Mouse (Mus musculus) testis, adult 2 months (tissue): ENCODE data around the gene Dnaic2. TPM values are rescaled to one million over a fixed set of nuclear protein-coding genes. Genes with fewer than 3 reads are reported as not detected.

Source experiments
- H3K27ac ChIP-seq: fragments of 200-500 bp; 2 replicates; pipeline ENCODE4 v1.5.1; 2012; ENCODE audit warnings: low read depth, low read length; ENCODE audit not compliant: control insufficient read depth, insufficient read depth
- H3K27me3 ChIP-seq: fragments of 200-500 bp; 2 replicates; pipeline ENCODE4 v1.6.1; 2012; ENCODE audit warnings: mild to moderate bottlenecking, low read length, moderate library complexity; ENCODE audit not compliant: control insufficient read depth, insufficient read depth
- H3K36me3 ChIP-seq: fragments of 200-500 bp; 2 replicates; pipeline ENCODE4 v1.6.1; 2012; ENCODE audit warnings: mild to moderate bottlenecking, low read length; ENCODE audit not compliant: control insufficient read depth, insufficient read depth
- H3K4me1 ChIP-seq: fragments of 200-500 bp; 2 replicates; pipeline ENCODE4 v1.6.1; 2012; ENCODE audit warnings: low read length; ENCODE audit not compliant: control insufficient read depth, insufficient read depth
- H3K4me3 ChIP-seq: fragments of 200-500 bp; 2 replicates; pipeline ENCODE4 v1.5.1; 2012; ENCODE audit warnings: low read depth, mild to moderate bottlenecking, low read length, moderate library complexity, mixed read lengths; ENCODE audit not compliant: control insufficient read depth
- CTCF ChIP-seq: fragments of 200-500 bp; IDR thresholded peaks from 2 replicates; pipeline ENCODE4 v1.5.1; 2012; ENCODE audit warnings: low read depth, mild to moderate bottlenecking, inconsistent platforms, low read length, moderate library complexity; ENCODE audit not compliant: control insufficient read depth, insufficient read depth, insufficient replicate concordance
- POLR2A ChIP-seq: fragments of 200-500 bp; IDR thresholded peaks from 2 replicates; pipeline ENCODE4 v1.6.1; 2012; ENCODE audit warnings: low read depth, mild to moderate bottlenecking, inconsistent platforms, low read length, moderate library complexity; ENCODE audit not compliant: control insufficient read depth
- polyA plus RNA-seq: library from polyadenylated mRNA; depleted of rRNA; stranded (reverse); fragments of >200 nt; gene quantifications from 2 replicates; pipeline ENCODE4 v1.2.3, GENCODE M21; 2012

The Dnaic2 gene
- polyA plus RNA-seq, 1 experiment: 57.5 TPM

DNA sequence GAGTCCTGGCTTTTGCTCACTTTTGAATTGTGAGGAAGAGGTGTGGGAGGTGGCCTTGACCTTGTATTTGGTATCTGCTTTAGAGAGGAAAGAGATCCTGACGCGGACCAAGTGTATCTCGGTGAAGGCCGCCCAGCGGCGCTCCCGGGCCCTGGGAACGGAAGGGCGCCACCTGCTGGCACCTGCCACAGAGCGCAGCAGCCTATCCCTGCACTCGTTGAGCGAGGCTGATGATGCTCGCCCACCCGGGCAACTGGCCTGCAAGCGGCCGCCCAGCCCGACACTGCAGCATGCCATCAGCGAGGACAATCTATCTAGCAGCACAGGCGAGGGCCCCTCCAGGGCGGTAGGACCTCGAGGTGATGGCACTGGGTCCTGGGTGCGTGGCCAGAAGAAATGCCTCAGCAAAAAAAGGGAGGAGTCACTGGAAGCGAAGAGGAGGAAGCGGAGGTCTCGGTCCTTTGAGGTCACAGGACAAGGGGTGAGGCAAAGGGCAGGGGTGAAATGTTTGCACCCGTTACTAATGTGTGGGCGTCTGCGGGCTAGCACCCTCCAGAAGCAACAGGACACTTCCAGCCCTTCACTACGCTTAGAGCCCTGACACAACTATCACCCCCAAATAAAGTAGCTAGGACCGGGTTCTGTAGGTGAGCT is 62.0 kb downstream of the Dnaic2 start:
- no peaks in the 10 kb centered on the region for H3K36me3 ChIP-seq
- H3K27me3 ChIP-seq: no peaks in the 10 kb centered on the region; the same call in 1 of the 2 replicates
- TF ChIP-seq POLR2A (no peak; the same call in 1 of the 2 replicates), CTCF (peak; percentile 92)
- H3K4me3 ChIP-seq: peak overlapping the region; percentile 43
- no peak overlapping the region for H3K27ac ChIP-seq
- peaks cover 22% of the 10 kb centered on the region for H3K4me1 ChIP-seq

DNA sequence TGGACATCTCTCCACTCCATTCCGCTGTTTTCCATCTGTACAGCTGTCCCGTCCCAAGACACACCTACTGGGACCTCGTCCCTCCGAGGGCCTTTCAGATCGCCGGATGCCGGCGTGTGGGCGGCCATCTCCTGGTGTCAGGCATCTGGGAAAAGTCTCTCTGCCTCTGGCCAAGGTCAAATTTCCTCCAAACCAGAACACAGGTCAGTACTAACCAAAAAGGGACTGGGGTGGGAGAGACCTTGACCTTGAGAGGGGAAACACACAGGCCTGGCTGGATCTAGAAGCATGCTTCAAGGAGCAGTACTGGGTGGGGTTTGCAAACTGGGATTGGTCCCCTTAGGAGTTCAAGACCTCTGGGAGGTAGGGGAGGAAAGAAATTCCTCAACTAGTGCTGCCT is 62.5 kb downstream of the Dnaic2 start:
- H3K4me1 ChIP-seq: peaks cover 22% of the 10 kb centered on the region
- TF ChIP-seq CTCF: no peak
- peak overlapping the region; percentile 43; the same call in 1 of the 2 replicates for H3K4me3 ChIP-seq
- no peaks in the 10 kb centered on the region; the same call in 1 of the 2 replicates for H3K27me3 ChIP-seq
- no peaks in the 10 kb centered on the region for H3K36me3 ChIP-seq
- no peak overlapping the region for H3K27ac ChIP-seq

DNA sequence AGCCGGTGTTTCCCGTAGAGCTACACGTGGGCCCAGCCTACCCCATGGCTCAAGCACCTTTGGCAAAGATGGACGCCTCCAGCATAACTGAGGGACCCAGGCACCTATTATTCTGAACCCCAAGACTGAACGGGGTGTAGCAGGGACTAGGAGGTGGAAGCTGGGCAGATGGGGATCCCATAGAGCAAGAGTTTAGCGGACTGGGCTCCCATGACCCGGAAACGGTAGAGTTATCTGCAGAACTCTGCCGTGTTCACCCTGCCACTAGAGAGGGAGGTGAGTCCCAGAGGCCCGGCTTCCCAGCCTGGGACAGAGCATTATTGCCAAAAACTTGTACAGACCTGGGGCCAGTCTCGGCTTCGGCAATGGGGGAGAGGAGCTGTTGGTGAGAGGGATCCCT is 63.0 kb downstream of the Dnaic2 start:
- TF ChIP-seq POLR2A (no peak), CTCF (no peak)
- H3K36me3 ChIP-seq: no peaks in the 10 kb centered on the region
- H3K4me3 ChIP-seq: no peak overlapping the region
- no peaks in the 10 kb centered on the region; the same call in 1 of the 2 replicates for H3K27me3 ChIP-seq
- H3K27ac ChIP-seq: no peak overlapping the region
- peaks cover 22% of the 10 kb centered on the region for H3K4me1 ChIP-seq

DNA sequence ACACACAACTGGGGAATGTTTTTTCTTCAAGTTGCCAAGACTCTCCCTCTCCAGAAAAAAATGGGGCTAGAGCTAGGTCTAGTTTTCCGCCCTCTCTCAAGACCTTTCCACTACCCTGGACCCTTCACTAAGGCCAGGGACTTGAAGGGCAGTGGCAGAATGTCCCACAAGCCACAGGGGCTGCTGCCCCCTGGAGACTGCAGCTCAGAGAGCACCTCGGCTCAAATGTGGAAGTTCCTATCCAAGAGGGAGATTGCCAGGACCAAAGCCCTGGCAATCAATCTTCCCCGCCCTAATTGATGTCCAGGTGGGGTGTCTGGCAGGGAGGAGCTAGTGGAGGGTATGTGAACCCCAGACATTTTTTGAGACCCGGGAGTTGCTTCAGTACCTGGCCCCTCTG is 63.6 kb downstream of the Dnaic2 start:
- Histone ChIP-seq H3K27ac (no peak overlapping the region), H3K27me3 (no peaks in the 10 kb centered on the region; the same call in 1 of the 2 replicates), H3K4me1 (peaks cover 25% of the 10 kb centered on the region), H3K36me3 (no peaks in the 10 kb centered on the region), H3K4me3 (no peak overlapping the region)
- TF ChIP-seq CTCF (no peak), POLR2A (no peak)

DNA sequence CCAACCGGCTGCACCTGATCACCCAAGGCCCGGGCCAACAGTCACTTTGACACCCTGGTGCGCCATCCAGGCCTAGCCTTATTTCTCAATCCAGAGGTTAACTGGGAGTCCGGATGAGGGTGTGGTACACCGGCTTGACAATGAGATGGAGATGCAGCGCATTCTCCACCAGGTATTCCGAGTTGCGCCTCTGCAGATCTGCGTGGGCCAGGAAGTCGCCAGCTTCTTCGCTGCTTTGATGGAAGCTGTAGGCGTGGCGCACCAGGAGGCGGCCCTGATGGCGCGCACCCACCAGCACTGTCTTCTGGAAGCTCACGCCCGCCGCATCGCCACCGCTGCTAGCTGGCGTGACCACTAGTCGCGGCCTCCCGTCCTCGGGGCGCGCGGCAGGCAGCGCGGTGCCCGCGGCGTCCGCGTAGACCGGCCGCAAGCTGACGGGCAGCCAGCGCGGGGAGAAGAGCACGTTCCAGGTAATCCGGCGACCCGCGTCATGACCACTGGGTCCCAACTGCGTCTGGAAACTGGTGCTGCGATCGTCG is 64.2 kb downstream of the Dnaic2 start:
- H3K27me3 ChIP-seq: no peaks in the 10 kb centered on the region; the same call in 1 of the 2 replicates
- no peak for TF ChIP-seq CTCF
- no peak for TF ChIP-seq POLR2A
- H3K36me3 ChIP-seq: no peaks in the 10 kb centered on the region
- no peak overlapping the region for H3K27ac ChIP-seq
- peaks cover 22% of the 10 kb centered on the region for H3K4me1 ChIP-seq
- peak overlapping the region; percentile 10 for H3K4me3 ChIP-seq

DNA sequence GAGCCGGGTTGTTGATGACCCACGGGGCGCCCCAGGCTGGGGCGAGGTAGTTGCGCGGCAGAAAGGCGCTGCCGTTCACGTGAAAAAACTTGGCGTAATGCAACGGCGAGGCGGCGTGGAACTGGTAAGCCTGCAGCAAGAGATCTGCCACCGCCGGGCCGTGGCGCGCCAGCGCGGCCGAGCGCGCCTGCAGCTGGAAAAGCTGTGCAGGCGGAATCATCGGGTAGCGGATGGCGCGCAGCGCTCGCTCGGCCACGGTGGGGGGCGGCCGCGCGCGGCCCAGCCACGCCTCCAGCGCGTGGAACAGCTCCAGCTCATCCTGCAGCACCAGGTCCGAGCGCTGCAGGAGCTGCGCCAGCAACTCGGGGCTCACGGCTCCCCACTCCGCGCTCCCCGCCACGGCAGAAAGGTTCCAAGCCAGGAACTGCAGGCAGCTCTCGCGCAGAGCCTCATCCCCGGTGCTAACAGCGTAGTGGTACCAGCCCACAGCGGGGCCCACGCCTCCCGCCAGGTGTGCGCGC is 64.7 kb downstream of the Dnaic2 start:
- TF ChIP-seq CTCF (no peak), POLR2A (no peak)
- H3K27me3 ChIP-seq: no peaks in the 10 kb centered on the region; the same call in 1 of the 2 replicates
- H3K27ac ChIP-seq: no peak overlapping the region
- H3K36me3 ChIP-seq: no peaks in the 10 kb centered on the region
- H3K4me3 ChIP-seq: peak overlapping the region; percentile 1
- H3K4me1 ChIP-seq: peaks cover 21% of the 10 kb centered on the region

DNA sequence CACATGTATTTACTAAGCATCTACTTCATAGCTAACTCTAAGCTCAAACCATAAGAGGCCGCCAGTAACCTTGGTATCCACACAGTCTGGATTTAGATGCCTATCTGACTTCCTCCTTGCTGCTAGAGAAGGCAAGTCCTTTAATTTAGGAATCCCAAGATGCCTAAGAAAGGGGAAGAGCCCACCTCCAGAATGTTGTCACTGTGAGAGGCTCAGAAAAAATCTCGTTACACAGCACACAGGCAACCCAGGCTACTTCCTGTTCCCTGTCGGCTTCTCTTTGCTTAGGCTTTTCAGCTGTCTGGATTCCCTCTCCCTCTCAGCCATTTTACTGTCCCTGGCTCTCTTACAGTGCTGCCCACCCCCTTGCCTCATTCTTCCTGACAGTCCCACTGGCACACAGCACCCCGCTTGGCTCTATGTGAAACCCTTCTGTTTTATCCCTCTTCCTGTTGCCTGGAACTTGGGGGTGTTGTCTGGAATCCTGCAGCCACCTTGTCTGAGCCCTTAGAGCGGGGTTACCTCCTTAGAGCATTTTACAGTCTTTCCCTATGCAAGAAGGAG is 65.8 kb downstream of the Dnaic2 start:
- H3K27ac ChIP-seq: no peak overlapping the region
- H3K4me3 ChIP-seq: no peak overlapping the region
- TF ChIP-seq CTCF (no peak), POLR2A (no peak)
- H3K27me3 ChIP-seq: no peaks in the 10 kb centered on the region; the same call in 1 of the 2 replicates
- H3K36me3 ChIP-seq: no peaks in the 10 kb centered on the region
- peaks cover 21% of the 10 kb centered on the region for H3K4me1 ChIP-seq
